Mouse (Mus musculus): ENCODE data around the gene Als2cr12.
"Not testable (repeated sequence)": the region's sequence is repeated elsewhere in the genome, so short reads cannot be mapped to it uniquely, and the experiment has no call there.

Als2cr12 gene

GRCm38 (mm10) chr1:58695810-58696209 is at the start of gene Als2cr12:
Als2cr12 (minus strand) TSS chr1:58695989.
- not testable (repeated sequence) for DNase-seq (ENCODE audit: low spot score)

- no peak for DNase-seq (ENCODE audit: low spot score)
Observed at GRCm38 (mm10) chr1:58744645-58745044, 48.9 kb upstream of the Als2cr12 start.

GRCm38 (mm10) chr1:58743252-58743651 is 47.5 kb upstream of the Als2cr12 start:
- no peak for DNase-seq (ENCODE audit: low spot score)

DNA sequence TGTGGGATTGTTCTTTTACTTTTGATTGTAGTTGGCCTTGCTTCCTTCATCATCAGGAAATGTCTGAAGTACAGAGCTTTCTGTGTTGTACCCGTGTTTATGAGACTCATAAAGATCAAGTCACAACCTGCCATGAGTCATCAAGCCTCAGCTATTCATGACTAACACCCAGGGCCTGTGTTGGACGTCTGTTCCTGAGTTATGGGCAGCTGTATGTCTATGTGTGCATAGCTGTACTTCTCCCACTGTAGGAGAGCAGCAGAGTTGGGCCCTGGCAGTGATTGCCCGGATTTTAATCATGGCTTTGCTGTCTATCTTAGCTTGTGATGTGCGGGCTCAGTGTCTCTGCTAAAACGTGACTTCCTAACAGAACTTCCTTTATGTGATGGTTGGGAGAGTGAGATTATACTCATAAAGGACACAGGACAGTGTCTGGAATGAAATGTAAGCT is 46.8 kb upstream of the Als2cr12 start:
- no peak for DNase-seq (ENCODE audit: low spot score)

DNA sequence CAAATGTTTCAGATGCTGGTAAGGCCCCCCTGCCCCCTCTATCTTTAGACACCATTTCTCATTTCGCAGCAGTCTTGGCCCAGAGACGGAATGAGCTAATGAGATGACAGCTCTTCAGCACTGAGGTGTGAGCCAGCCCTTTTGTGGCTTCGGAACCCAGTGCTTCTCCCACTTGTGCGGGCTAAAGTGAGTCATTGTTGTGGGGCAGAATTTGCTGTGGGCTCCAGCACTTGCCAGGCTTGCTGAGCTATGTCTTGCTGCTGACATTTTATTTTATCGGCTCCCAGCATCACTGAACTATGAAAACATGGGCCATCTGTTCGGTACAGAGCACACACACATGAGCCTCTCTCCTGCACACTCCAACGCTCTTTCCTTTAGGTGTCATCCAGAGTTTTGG is 43.7 kb upstream of the Als2cr12 start:
- DNase-seq (ENCODE audit: low spot score) = no peak

GRCm38 (mm10) chr1:58736968-58737367 is 41.2 kb upstream of the Als2cr12 start:
- DNase-seq (ENCODE audit: low spot score) = no peak

- no peak for DNase-seq (ENCODE audit: low spot score)
Observed at GRCm38 (mm10) chr1:58735962-58736361, 40.2 kb upstream of the Als2cr12 start.

DNA sequence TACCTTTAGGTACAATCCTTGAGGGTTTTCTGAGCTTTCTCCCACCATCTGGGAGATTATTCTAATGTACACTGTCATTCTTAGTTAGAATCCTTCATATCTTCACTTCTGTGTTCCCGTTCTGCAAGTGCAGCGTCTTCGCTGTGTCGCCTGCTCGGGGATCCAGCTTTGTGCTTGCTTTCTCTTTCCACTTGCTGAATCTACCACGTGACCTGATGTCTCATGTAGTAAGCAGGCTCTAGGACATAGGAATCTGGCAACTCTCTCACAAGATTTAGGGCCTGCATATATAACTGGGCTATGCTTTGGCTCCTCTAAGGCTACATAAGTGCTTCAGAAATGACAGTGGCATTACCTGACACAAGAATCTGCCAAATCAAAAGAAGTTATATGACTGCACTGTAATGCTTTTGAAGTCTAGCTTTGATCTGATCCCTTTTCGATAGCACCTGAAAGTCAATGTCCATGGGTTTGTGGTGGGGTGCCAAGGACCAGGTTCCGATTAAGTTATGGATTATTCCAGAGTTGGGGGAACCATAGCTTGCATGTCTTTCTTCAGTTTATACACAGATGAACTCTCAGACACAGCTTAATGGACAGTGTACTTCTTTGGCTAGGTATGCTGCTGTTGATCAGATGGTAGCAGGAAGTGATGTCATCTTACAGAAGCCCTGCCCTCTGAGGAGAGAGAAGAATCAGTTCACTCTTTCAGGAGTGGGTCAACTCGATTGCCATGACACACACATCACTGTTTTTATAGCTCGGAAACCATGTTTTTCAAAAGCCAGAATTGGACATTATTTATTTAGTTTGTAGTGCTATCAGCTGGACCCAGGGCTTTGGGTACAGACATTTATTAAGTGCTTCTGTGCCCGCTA is 38.5 kb upstream of the Als2cr12 start:
- DNase-seq (ENCODE audit: low spot score) = no peak

DNA sequence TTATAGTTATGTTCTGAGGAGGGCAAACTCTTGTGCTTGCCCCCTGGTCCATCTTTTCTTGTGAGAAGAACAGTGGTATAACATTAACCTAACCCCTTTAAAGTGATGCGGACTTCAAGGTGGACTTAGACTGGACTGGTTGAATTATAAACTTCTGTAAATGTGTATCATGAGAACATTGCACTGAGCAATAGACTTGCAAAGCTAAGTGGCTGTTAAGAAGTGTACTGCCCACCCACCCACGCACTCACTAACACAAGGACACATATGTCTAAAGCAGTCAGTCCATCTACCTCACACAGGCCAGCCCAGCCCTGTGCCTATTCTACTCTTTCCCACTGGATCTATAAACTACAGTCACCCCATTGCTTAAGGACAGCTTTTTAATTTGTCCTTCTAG is 37.8 kb upstream of the Als2cr12 start:
- DNase-seq (ENCODE audit: low spot score) = no peak

GRCm38 (mm10) chr1:58728590-58728868 is 32.7 kb upstream of the Als2cr12 start:
- no peak for DNase-seq (ENCODE audit: low spot score)

- no peak for DNase-seq (ENCODE audit: low spot score)
Observed at GRCm38 (mm10) chr1:58727747-58728589, 32.2 kb upstream of the Als2cr12 start.

DNA sequence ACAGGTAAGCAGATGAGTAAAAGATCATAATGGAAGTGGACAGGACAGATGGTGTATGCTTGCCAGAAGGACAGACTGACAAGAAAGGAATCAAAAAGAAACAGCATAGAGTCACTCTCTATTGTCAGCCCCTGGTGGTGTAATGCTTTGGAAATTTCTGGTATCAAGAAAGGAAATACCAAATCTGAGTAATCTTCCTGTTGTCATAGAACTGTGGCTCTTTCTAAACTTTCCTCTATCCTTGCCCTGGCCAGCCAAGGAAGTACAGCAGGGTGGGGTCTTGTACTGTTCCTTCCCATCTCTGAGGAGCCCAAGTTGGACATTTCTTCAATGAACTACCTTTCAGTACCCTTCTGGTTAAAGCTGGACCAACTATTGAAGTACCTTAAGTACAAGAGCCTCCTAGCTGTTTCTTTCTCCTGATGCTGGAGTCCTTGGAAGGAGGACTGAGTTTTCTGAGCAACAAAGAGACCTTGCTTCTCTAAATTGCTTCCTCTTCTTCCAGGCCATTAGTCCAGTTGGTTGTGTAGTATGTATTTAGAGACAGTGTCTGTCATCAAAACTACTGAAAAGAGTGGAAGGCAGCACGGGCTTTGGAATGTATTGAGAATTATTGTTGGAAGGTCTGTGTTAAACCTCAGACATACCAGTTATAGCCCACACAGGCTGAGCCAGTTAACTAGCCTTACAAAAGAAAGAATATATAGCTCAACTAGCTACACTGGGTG is 31.4 kb upstream of the Als2cr12 start:
- no peak for DNase-seq (ENCODE audit: low spot score)

GRCm38 (mm10) chr1:58725767-58726166 is 30.0 kb upstream of the Als2cr12 start:
- no peak for DNase-seq (ENCODE audit: low spot score)

DNA sequence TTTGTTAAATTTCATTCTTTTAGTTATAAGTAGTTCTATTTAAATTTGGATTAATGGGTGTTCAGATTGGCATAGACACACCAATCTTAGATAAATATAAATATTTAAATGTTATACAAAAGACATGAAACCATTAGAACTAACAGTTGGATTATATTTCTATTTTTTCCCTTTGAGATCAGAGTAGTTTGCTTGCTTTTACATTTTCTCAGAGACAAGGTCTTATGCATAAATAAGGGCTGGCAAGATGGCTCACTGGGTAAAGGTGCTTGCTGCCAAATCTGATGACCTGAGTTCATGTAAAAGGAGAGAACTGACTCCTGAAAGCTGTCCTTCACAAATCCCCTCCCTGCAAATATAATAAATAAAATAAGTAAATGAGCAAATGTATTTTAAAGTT is 29.3 kb upstream of the Als2cr12 start:
- DNase-seq (ENCODE audit: low spot score) = no peak

DNA sequence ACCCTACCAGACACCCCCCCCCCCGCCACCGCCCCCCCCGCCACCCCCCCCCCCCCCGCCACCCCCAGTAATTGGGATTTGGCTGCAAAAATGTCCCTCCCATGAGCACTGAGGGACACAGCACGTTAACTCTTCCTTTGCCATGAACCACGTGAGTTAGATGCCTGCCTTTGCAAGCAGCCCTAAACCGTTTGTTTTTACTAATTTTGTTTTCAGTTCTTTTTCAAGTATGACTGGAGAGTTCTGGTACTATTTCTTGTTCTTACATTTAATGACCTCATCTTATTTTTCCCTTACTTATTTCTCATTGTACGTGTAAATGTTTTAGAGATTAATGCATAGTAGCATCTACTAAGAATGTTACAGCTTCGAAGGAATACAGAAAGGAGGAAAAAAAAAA is 28.7 kb upstream of the Als2cr12 start:
- no peak for DNase-seq (ENCODE audit: low spot score)

GRCm38 (mm10) chr1:58723809-58724405 is 28.1 kb upstream of the Als2cr12 start:
- DNase-seq (ENCODE audit: low spot score) = no peak

DNA sequence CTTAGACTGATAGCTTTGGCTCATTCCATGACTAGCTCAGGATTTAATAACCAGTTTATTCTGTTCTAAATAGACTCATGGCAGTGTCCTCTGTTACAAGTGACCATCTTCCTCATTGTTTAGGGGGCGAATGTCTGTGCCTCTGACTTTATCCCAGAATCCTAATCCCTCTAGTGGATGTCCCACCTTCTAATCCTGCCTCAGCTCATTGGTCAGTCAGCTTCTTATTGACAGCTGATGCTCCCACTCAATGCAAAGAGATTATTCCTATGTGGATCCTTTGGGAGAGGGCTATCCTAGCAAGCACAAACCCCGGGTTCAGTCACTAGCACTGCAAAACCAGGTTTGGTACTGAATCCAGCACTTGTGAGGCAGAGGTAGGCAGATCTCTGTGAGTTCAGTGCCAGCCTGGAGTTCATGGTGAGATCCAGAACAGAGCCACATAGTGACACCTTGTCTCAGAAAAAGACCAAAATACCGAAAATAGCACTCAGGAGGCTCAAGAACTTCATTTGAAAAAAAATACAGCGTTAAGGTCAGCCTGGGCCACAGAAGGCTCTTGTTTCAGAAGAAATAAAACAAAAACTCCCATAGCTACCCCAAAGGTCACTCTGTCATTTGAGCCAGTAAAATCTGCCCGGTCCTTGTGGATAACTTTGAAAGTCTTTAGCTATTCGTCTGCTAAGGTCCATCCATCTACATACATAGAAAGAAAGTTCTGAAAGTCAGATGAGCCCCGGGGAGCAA is 27.4 kb upstream of the Als2cr12 start:
- peak; percentile 35 for DNase-seq (ENCODE audit: low spot score)

DNA sequence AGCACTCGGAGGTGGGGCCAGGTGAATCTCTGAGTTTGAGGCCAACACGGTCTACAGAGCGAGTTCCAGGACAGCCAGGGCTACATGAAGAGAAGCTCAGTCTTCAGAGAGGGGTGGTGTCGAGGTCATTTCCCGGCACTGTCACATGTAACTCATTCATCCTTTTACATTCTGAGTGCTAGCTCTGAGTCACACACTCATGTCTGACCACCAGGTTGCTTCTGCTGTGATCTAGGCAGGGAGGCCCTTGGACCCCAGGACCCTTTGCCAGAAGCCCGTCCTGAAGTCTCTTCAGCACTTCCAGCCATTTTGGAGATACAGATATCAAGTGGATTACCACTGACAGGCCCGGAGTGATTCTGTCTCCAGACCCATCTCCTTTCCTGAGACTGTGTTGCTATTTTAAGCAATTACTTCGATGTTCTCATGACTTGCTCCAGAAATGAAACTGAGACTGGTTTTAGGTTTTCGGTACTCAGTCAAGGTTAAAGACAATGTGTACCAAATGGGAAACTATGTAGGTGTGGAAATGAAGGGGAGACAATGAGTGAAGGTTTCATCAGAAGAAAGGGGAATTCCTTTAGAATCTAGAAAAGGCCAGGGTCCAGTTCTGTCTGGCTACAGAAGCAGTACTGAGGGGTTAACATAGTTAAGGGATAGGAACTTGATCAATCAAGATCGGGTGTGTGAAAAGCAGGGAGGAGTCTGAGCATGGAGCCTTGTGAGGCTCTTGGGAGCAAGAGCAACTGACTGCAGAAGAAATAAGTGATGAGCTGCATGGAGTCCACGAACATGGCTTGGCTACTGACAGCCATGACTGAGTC is 26.5 kb upstream of the Als2cr12 start:
- DNase-seq (ENCODE audit: low spot score) = no peak

GRCm38 (mm10) chr1:58720988-58721387 is 25.2 kb upstream of the Als2cr12 start:
- DNase-seq (ENCODE audit: low spot score) = no peak

- DNase-seq (ENCODE audit: low spot score) = no peak
Observed at GRCm38 (mm10) chr1:58720090-58720489, 24.3 kb upstream of the Als2cr12 start.

Data from retina, embryonic 14.5 days (tissue).